10 mouse cellular contexts compared by ENCODE assay signal in genomic region chr7:16885271-16885776, GRCm38 (mm10). TPM values are rescaled to one million over a fixed set of nuclear protein-coding genes. Genes with fewer than 3 reads are reported as not detected.
DNase-seq lines count a peak whose midpoint lies in the region; ATAC-seq and TF ChIP-seq lines count a peak whose summit lies in the region.
"Had no signal": no experiment of that assay in that cellular context is flagged by ENCODE, and none has a peak within 500 bp of the region (broad histone marks: within the 10 kb centered on the region; RNA-seq: fewer than 3 reads in every experiment).

No protein-coding gene starts in this region.

- H3K27ac ChIP-seq in heart, embryonic 10.5 days: peak overlapping the region; percentile 83
- no peak overlapping the region for H3K27ac ChIP-seq in ES-Bruce4 (ENCODE audit: insufficient read depth, low read length)
- H3K27ac ChIP-seq in heart, embryonic 16.5 days (ENCODE audit: low read length): no peak overlapping the region
- H3K27ac ChIP-seq in liver, embryonic 16.5 days (ENCODE audit: low read length): no peak overlapping the region
- H3K27ac ChIP-seq: layer of hippocampus, adult 2 months had no signal

- peaks cover 31% of the 10 kb centered on the region for H3K27me3 ChIP-seq in heart, embryonic 10.5 days (ENCODE audit: insufficient read depth, poor library complexity, severe bottlenecking)
- no peaks in the 10 kb centered on the region for H3K27me3 ChIP-seq in ES-Bruce4 (ENCODE audit: control insufficient read depth, insufficient read depth, low read length, poor library complexity, severe bottlenecking)
- H3K27me3 ChIP-seq in heart, embryonic 16.5 days (ENCODE audit: control insufficient read depth, insufficient read depth, low read length): peaks cover 6% of the 10 kb centered on the region
- peaks cover 48% of the 10 kb centered on the region for H3K27me3 ChIP-seq in liver, embryonic 16.5 days (ENCODE audit: control insufficient read depth, insufficient read depth, low read depth, low read length)

- TF ChIP-seq CTCF in ES-Bruce4 (IDR thresholded peaks at IDR 0.05; ENCODE audit: low read depth, low read length): no peak

- peak overlapping the region; percentile 49 for H3K4me3 ChIP-seq in heart, embryonic 10.5 days
- peak overlapping the region; percentile 63 for H3K4me3 ChIP-seq in ES-Bruce4 (ENCODE audit: low read depth, low read length)
- H3K4me3 ChIP-seq in heart, embryonic 16.5 days (ENCODE audit: low read length): peak overlapping the region; percentile 38
- peak overlapping the region; percentile 37 for H3K4me3 ChIP-seq in liver, embryonic 16.5 days (ENCODE audit: low read depth, low read length)
- H3K4me3 ChIP-seq: layer of hippocampus, adult 2 months had no signal

- H3K9me3 ChIP-seq in heart, embryonic 10.5 days: peaks cover 12% of the 10 kb centered on the region
- no peaks in the 10 kb centered on the region for H3K9me3 ChIP-seq in ES-Bruce4 (replicated peaks; ENCODE audit: control insufficient read depth, insufficient read depth, low read length, poor library complexity, severe bottlenecking)
- peaks cover 20% of the 10 kb centered on the region for H3K9me3 ChIP-seq in heart, embryonic 16.5 days (replicated peaks; ENCODE audit: control insufficient read depth, low read length)
- peaks cover 10% of the 10 kb centered on the region for H3K9me3 ChIP-seq in liver, embryonic 16.5 days (replicated peaks; ENCODE audit: control insufficient read depth, low read length)

- no peak for DNase-seq in heart, embryonic 10.5 days (ENCODE audit: low spot score)
- no peak for DNase-seq in heart, adult 9 months (ENCODE audit: low spot score in 2 of 2)
- DNase-seq in left cerebral cortex, adult 11 months (ENCODE audit: low spot score): no peak
- DNase-seq in ovary, postnatal 36 days (ENCODE audit: low spot score): no peak
- DNase-seq in spleen, postnatal 10 days (ENCODE audit: low spot score in 2 of 2): no peak
- DNase-seq: cerebellum, adult 11 months had no signal

- no peak for ATAC-seq in heart, embryonic 16.5 days (replicated peaks; ENCODE audit: extremely low read depth, insufficient read depth, low FRiP score)
- peak; percentile 40 for ATAC-seq in liver, embryonic 16.5 days (ENCODE audit: low read depth)

- H3K4me1 ChIP-seq in heart, embryonic 10.5 days: peaks cover 47% of the 10 kb centered on the region
- H3K4me1 ChIP-seq in ES-Bruce4 (ENCODE audit: control insufficient read depth, insufficient read depth, low read length): peaks cover 3% of the 10 kb centered on the region
- peaks cover 24% of the 10 kb centered on the region for H3K4me1 ChIP-seq in heart, embryonic 16.5 days (ENCODE audit: control insufficient read depth, insufficient read depth, low read length)
- no peaks in the 10 kb centered on the region; the same call in 1 of the 2 replicates for H3K4me1 ChIP-seq in liver, embryonic 16.5 days (ENCODE audit: control insufficient read depth, low read depth, low read length)

- no peak for TF ChIP-seq EP300 in ES-Bruce4 (IDR thresholded peaks at IDR 0.05; ENCODE audit: insufficient read depth, low read depth, low read length)

- peaks cover 86% of the 10 kb centered on the region for H3K36me3 ChIP-seq in heart, embryonic 10.5 days
- H3K36me3 ChIP-seq in ES-Bruce4 (ENCODE audit: control insufficient read depth, insufficient read depth, low read length, poor library complexity, severe bottlenecking): no peaks in the 10 kb centered on the region
- peaks cover 46% of the 10 kb centered on the region for H3K36me3 ChIP-seq in heart, embryonic 16.5 days (ENCODE audit: control insufficient read depth, insufficient read depth)
- no peaks in the 10 kb centered on the region for H3K36me3 ChIP-seq in liver, embryonic 16.5 days (ENCODE audit: control insufficient read depth, insufficient read depth)

- H3K9ac ChIP-seq in ES-Bruce4 (ENCODE audit: low read depth, poor library complexity, severe bottlenecking): peak overlapping the region; percentile 61
- H3K9ac ChIP-seq in heart, embryonic 16.5 days (ENCODE audit: low read length): no peak overlapping the region; the same call in 1 of the 2 replicates
- H3K9ac ChIP-seq in liver, embryonic 16.5 days (ENCODE audit: low read depth, low read length): no peak overlapping the region

- H3K4me2 ChIP-seq in heart, embryonic 16.5 days (ENCODE audit: low read depth, low read length): peak overlapping the region; percentile 45
- H3K4me2 ChIP-seq in liver, embryonic 16.5 days (ENCODE audit: low read depth, low read length): peak overlapping the region; percentile 34

- 28% methylated on average over 95 of the region's 95 CpGs for WGBS in heart, embryonic 10.5 days
- WGBS in heart, embryonic 16.5 days: 24% methylated on average over 89 of the region's 95 CpGs
- WGBS in liver, embryonic 16.5 days (ENCODE audit: insufficient replicate concordance): 13% methylated on average over 65 of the region's 95 CpGs

- peak; percentile 14 for TF ChIP-seq POLR2A in ES-Bruce4 (IDR thresholded peaks at IDR 0.05; ENCODE audit: insufficient read depth, low read length)

RNA-seq across cellular contexts. Expression of gene Gng8, which starts 6.3 kb away (rescaled TPM):
- 3.0 and 6.3 TPM in 2 replicates for polyA plus RNA-seq in heart, embryonic 10.5 days (2016; fragmentation: Nextera tagmentation; extraction: Ambion mirVana)
- polyA plus RNA-seq in ES-Bruce4 (2011; ENCODE audit: insufficient read depth, insufficient read length, low read depth, missing spikeins): 4.5 and 4.6 TPM in 2 replicates
- 2.9 and 3.7 TPM in 2 replicates for polyA plus RNA-seq in heart, embryonic 16.5 days (2015; fragmentation: Nextera tagmentation; extraction: Ambion mirVana)
- polyA plus RNA-seq in liver, embryonic 16.5 days (2015; fragmentation: Nextera tagmentation; extraction: Ambion mirVana): 0.17 TPM in 1 of 2 replicates, not detected in the other

RNA-seq across cellular contexts. Expression of gene Dact3, which starts 10.2 kb away (rescaled TPM):
- 5.0 and 7.2 TPM in 2 replicates for polyA plus RNA-seq in heart, embryonic 10.5 days (2016; fragmentation: Nextera tagmentation; extraction: Ambion mirVana)
- 19.2 and 20.8 TPM in 2 replicates for polyA plus RNA-seq in ES-Bruce4 (2011; ENCODE audit: insufficient read depth, insufficient read length, low read depth, missing spikeins)
- polyA plus RNA-seq in heart, embryonic 16.5 days (2015; fragmentation: Nextera tagmentation; extraction: Ambion mirVana): 2.8 and 3.1 TPM in 2 replicates
- 0.05 and 0.12 TPM in 2 replicates for polyA plus RNA-seq in liver, embryonic 16.5 days (2015; fragmentation: Nextera tagmentation; extraction: Ambion mirVana)

RNA-seq across cellular contexts. Expression of gene Ptgir, which starts 21.0 kb away (rescaled TPM):
- 0.15 and 0.51 TPM in 2 replicates for polyA plus RNA-seq in heart, embryonic 10.5 days (2016; fragmentation: Nextera tagmentation; extraction: Ambion mirVana)
- polyA plus RNA-seq in ES-Bruce4 (2011; ENCODE audit: insufficient read depth, insufficient read length, low read depth, missing spikeins): not detected in 2 replicates
- polyA plus RNA-seq in heart, embryonic 16.5 days (2015; fragmentation: Nextera tagmentation; extraction: Ambion mirVana): 1.4 and 1.5 TPM in 2 replicates
- 1.2 and 1.3 TPM in 2 replicates for polyA plus RNA-seq in liver, embryonic 16.5 days (2015; fragmentation: Nextera tagmentation; extraction: Ambion mirVana)

RNA-seq across cellular contexts. Expression of gene Calm3, which starts 38.6 kb away (rescaled TPM):
- polyA plus RNA-seq in heart, embryonic 10.5 days (2016; fragmentation: Nextera tagmentation; extraction: Ambion mirVana): 114 and 117 TPM in 2 replicates
- polyA plus RNA-seq in ES-Bruce4 (2011; ENCODE audit: insufficient read depth, insufficient read length, low read depth, missing spikeins): 358 and 368 TPM in 2 replicates
- 112 and 128 TPM in 2 replicates for polyA plus RNA-seq in heart, embryonic 16.5 days (2015; fragmentation: Nextera tagmentation; extraction: Ambion mirVana)
- polyA plus RNA-seq in liver, embryonic 16.5 days (2015; fragmentation: Nextera tagmentation; extraction: Ambion mirVana): 81.6 and 86.6 TPM in 2 replicates

RNA-seq across cellular contexts. Expression of gene Prkd2, which starts 42.6 kb away (rescaled TPM):
- 8.9 and 9.4 TPM in 2 replicates for polyA plus RNA-seq in heart, embryonic 10.5 days (2016; fragmentation: Nextera tagmentation; extraction: Ambion mirVana)
- 18.4 and 18.5 TPM in 2 replicates for polyA plus RNA-seq in ES-Bruce4 (2011; ENCODE audit: insufficient read depth, insufficient read length, low read depth, missing spikeins)
- polyA plus RNA-seq in heart, embryonic 16.5 days (2015; fragmentation: Nextera tagmentation; extraction: Ambion mirVana): 13.0 and 15.4 TPM in 2 replicates
- polyA plus RNA-seq in liver, embryonic 16.5 days (2015; fragmentation: Nextera tagmentation; extraction: Ambion mirVana): 2.8 and 3.6 TPM in 2 replicates
